In the genomic region with DNA sequence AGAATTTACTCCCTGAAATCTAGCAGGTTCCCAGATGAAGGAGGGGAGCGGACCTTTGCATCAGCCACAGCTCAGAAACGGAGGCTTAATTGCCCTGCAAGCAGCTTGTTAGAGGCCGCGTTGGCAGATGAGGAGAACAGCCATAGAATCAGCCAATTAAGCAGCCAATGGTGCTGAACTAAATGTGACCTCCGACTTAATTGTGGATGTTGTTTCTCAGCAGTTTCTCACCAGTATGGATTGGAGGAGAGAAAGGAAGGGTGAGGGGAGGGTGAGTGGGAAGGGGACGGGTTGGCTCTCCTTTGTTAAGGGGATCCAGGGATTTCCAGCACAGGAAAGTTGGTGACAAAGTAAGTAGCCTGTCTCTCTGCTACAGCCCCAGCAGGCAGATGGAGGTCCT, we compare ENCODE assay signal across 9 mouse cellular contexts.
DNase-seq lines count a peak whose midpoint lies in the region; ATAC-seq lines count a peak whose summit lies in the region.
"Had no signal": no experiment of that assay in that cellular context is flagged by ENCODE, and none has a peak within 500 bp of the region (broad histone marks: within the 10 kb centered on the region; RNA-seq: fewer than 3 reads in every experiment).

No protein-coding gene starts in this region.

- H3K4me2 ChIP-seq in hindbrain, embryonic 13.5 days: no peak overlapping the region
- H3K4me2 ChIP-seq in limb, embryonic 13.5 days (replicated peaks): no peak overlapping the region
- H3K4me2 ChIP-seq: lung, embryonic 14.5 days had no signal

- peaks cover 21% of the 10 kb centered on the region for H3K4me1 ChIP-seq in hindbrain, embryonic 13.5 days (replicated peaks)
- peaks cover 23% of the 10 kb centered on the region for H3K4me1 ChIP-seq in limb, embryonic 13.5 days

- no peak overlapping the region for H3K4me3 ChIP-seq in hindbrain, embryonic 13.5 days
- H3K4me3 ChIP-seq in limb, embryonic 13.5 days: no peak overlapping the region

- no peaks in the 10 kb centered on the region for H3K9me3 ChIP-seq in hindbrain, embryonic 13.5 days
- H3K9me3 ChIP-seq in limb, embryonic 13.5 days: no peaks in the 10 kb centered on the region

- intact Hi-C loops in left cerebral cortex, postnatal 14 days (cut with DNase I): no loop called here

- DNase-seq in right cerebral cortex, adult 18-20 months: peak; percentile 6
- DNase-seq in right cerebral cortex, postnatal 14 days: no peak
- no peak for DNase-seq in adipocyte (ENCODE audit: low spot score)
- no peak for DNase-seq in urinary bladder, postnatal 10 days (ENCODE audit: low spot score)
- no peak for DNase-seq in left cerebral cortex, postnatal 14 days (ENCODE audit: low spot score in 2 of 2)
- DNase-seq: lung, embryonic 14.5 days had no signal

- no peak overlapping the region for H3K9ac ChIP-seq in hindbrain, embryonic 13.5 days
- 0 out of 2 replicates have a peak overlapping the region, but pooled peaks have one; percentile 8 for H3K9ac ChIP-seq in limb, embryonic 13.5 days
- H3K9ac ChIP-seq: lung, embryonic 14.5 days had no signal

- H3K27ac ChIP-seq in hindbrain, embryonic 13.5 days: peak overlapping the region; percentile 52
- peak overlapping the region; percentile 75 for H3K27ac ChIP-seq in limb, embryonic 13.5 days

- H3K27me3 ChIP-seq in hindbrain, embryonic 13.5 days: 0 out of 2 replicates have a peak, but pooled peaks cover 3% of the 10 kb centered on the region
- no peaks in the 10 kb centered on the region for H3K27me3 ChIP-seq in limb, embryonic 13.5 days

- WGBS in hindbrain, embryonic 13.5 days: 20% methylated on average over 6 of the region's 6 CpGs
- 10% methylated on average over 6 of the region's 6 CpGs for WGBS in limb, embryonic 13.5 days

- peak; percentile 67 for ATAC-seq in hindbrain, embryonic 13.5 days (ENCODE audit: low FRiP score)
- peak; percentile 51; the same call in 1 of the 2 replicates for ATAC-seq in limb, embryonic 13.5 days (ENCODE audit: low FRiP score, low read depth)
- ATAC-seq in cerebellum, adult (ENCODE audit: insufficient number of reproducible peaks, low FRiP score, low TSS enrichment): no peak

- H3K36me3 ChIP-seq in hindbrain, embryonic 13.5 days: no peaks in the 10 kb centered on the region
- H3K36me3 ChIP-seq in limb, embryonic 13.5 days: no peaks in the 10 kb centered on the region
